Mouse (Mus musculus) forebrain, embryonic 14.5 days (tissue): ENCODE data around the gene Aoc3. TPM values are rescaled to one million over a fixed set of nuclear protein-coding genes. Genes with fewer than 3 reads are reported as not detected.
"Not testable (repeated sequence)": the region's sequence is repeated elsewhere in the genome, so short reads cannot be mapped to it uniquely, and the experiment has no call there.

Source experiments
- ATAC-seq: fragments of 200-750 bp; cut with Nextera tagmentation; 2 replicates; pipeline ENCODE4 v1.8.0; 2017; ENCODE audit warnings: mild to moderate bottlenecking, moderate library complexity
- DNase-seq: peaks from one replicate; pipeline ENCODE4 v3.0.0-alpha.2; 2015; ENCODE audit warnings: low spot score
- H3K27ac ChIP-seq: fragments of 300-500 bp; sonication (generic); 2 replicates; pipeline ENCODE4 v1.5.1; 2014; ENCODE audit warnings: low read depth, mild to moderate bottlenecking, control low read depth, low read length, moderate library complexity
- H3K27me3 ChIP-seq: fragments of 300-500 bp; sonication (generic); replicated peaks from 2 replicates; pipeline ENCODE4 v1.6.1; 2014; ENCODE audit warnings: low read length, control low read depth, mixed read lengths; ENCODE audit not compliant: control insufficient read depth, insufficient read depth
- H3K36me3 ChIP-seq: fragments of 300-500 bp; sonication (generic); 2 replicates; pipeline ENCODE4 v1.6.1; 2014; ENCODE audit warnings: low read length, control low read depth; ENCODE audit not compliant: control insufficient read depth, insufficient read depth
- H3K4me1 ChIP-seq: fragments of 300-500 bp; sonication (generic); 2 replicates; pipeline ENCODE4 v1.6.1; 2014; ENCODE audit warnings: antibody characterized with exemption, low read length, control low read depth; ENCODE audit not compliant: control insufficient read depth, insufficient read depth
- H3K4me2 ChIP-seq: fragments of 300-500 bp; sonication (generic); 2 replicates; pipeline ENCODE4 v1.6.1; 2014; ENCODE audit warnings: mild to moderate bottlenecking, control low read depth, low read length
- H3K4me3 ChIP-seq: fragments of 300-500 bp; sonication (generic); 2 replicates; pipeline ENCODE4 v1.5.1; 2014; ENCODE audit warnings: low read depth, low read length, control low read depth
- H3K9ac ChIP-seq: fragments of 300-500 bp; sonication (generic); 2 replicates; pipeline ENCODE4 v1.6.1; 2014; ENCODE audit warnings: mild to moderate bottlenecking, low read length, control low read depth, moderate library complexity
- H3K9me3 ChIP-seq: fragments of 300-500 bp; sonication (generic); replicated peaks from 2 replicates; pipeline ENCODE4 v1.6.1; 2016; ENCODE audit warnings: low read length, control low read depth, mixed read lengths; ENCODE audit not compliant: control insufficient read depth
- WGBS: fragments of 180-500 bp; shearing (Covaris S2); extraction: QIAGEN DNeasy Blood & Tissue Kit; methylation state at CpG from one replicate; pipeline ENCODE4 v1.1.7; 2014; 5-methylcytosine and 5-hydroxymethylcytosine counted together
- polyA plus RNA-seq: library from polyadenylated mRNA; unstranded; fragments of >200 nt; fragmentation: Nextera tagmentation; extraction: Ambion mirVana; gene quantifications from 2 replicates; pipeline ENCODE4 v1.2.1, GENCODE M21; 2014

Gene Aoc3
- polyA plus RNA-seq, 1 experiment from 2014 or later, result 0.08 TPM

GRCm38 (mm10) chr11:101323609-101324008 is 6.8 kb upstream of the Aoc3 start:
- no peak overlapping the region for H3K9ac ChIP-seq
- no peaks in the 10 kb centered on the region for H3K9me3 ChIP-seq
- peak; percentile 74 for DNase-seq
- H3K4me3 ChIP-seq, result no peak overlapping the region
- 9% methylated on average over 4 of the region's 4 CpGs for WGBS
- H3K4me1 ChIP-seq, result no peaks in the 10 kb centered on the region
- no peak overlapping the region for H3K4me2 ChIP-seq
- H3K27me3 ChIP-seq, result no peaks in the 10 kb centered on the region
- peaks cover 77% of the 10 kb centered on the region for H3K36me3 ChIP-seq
- ATAC-seq, result peak; percentile 55
- no peak overlapping the region for H3K27ac ChIP-seq

- DNase-seq, result no peak
- Histone ChIP-seq H3K36me3 (peaks cover 67% of the 10 kb centered on the region), H3K27me3 (no peaks in the 10 kb centered on the region), H3K4me3 (no peak within 1 kb of the TSS), H3K9me3 (no peaks in the 10 kb centered on the region), H3K4me1 (no peaks in the 10 kb centered on the region), H3K27ac (no peak within 1 kb of the TSS), H3K9ac (no peak within 1 kb of the TSS), H3K4me2 (no peak within 1 kb of the TSS)
- no peak for ATAC-seq
- WGBS, result 97% methylated on average over 5 of the region's 5 CpGs
These were observed 5.6 kb upstream of the Aoc3 start, which contains the start of gene Aoc2 for GRCm38 (mm10) chr11:101324763-101325162. TSS of gene Aoc2 (plus strand) at chr11:101325063.

- not testable (repeated sequence) for H3K4me2 ChIP-seq, DNase-seq, H3K27ac ChIP-seq, H3K9ac ChIP-seq, H3K27me3 ChIP-seq, H3K4me3 ChIP-seq, ATAC-seq, H3K4me1 ChIP-seq, H3K9me3 ChIP-seq
- 94% methylated on average over 11 of the region's 11 CpGs for WGBS
- H3K36me3 ChIP-seq, result peaks cover 63% of the 10 kb centered on the region
These were observed 5.2 kb upstream of the Aoc3 start for GRCm38 (mm10) chr11:101325201-101325600.

- H3K27ac ChIP-seq, result no peak overlapping the region
- H3K9me3 ChIP-seq, result no peaks in the 10 kb centered on the region
- peaks cover 53% of the 10 kb centered on the region for H3K36me3 ChIP-seq
These were observed 4.3 kb upstream of the Aoc3 start for GRCm38 (mm10) chr11:101326147-101326546.

GRCm38 (mm10) chr11:101327311-101327710 is 3.1 kb upstream of the Aoc3 start:
- Histone ChIP-seq H3K9me3 (no peaks in the 10 kb centered on the region), H3K4me3 (no peak overlapping the region), H3K27ac (no peak overlapping the region), H3K4me2 (no peak overlapping the region), H3K27me3 (no peaks in the 10 kb centered on the region), H3K9ac (no peak overlapping the region), H3K4me1 (no peaks in the 10 kb centered on the region), H3K36me3 (peaks cover 42% of the 10 kb centered on the region)
- DNase-seq (no peak), ATAC-seq (no peak)
- WGBS, result 53% methylated on average over 3 of the region's 3 CpGs

More at GRCm38 (mm10) chr11:101326147-101326546, 4.3 kb upstream of the Aoc3 start:
- H3K4me2 ChIP-seq, result no peak overlapping the region
- no peak overlapping the region for H3K4me3 ChIP-seq
- no peaks in the 10 kb centered on the region for H3K27me3 ChIP-seq
- H3K4me1 ChIP-seq, result no peaks in the 10 kb centered on the region
- 85% methylated on average over 11 of the region's 11 CpGs for WGBS
- no peak overlapping the region for H3K9ac ChIP-seq
- ATAC-seq (no peak), DNase-seq (no peak)

GRCm38 (mm10) chr11:101328941-101329635 is 1.3 kb upstream of the Aoc3 start:
- Histone ChIP-seq H3K9me3 (no peaks in the 10 kb centered on the region), H3K27ac (no peak overlapping the region), H3K4me3 (no peak overlapping the region), H3K27me3 (no peaks in the 10 kb centered on the region), H3K36me3 (peaks cover 24% of the 10 kb centered on the region), H3K9ac (no peak overlapping the region), H3K4me1 (no peaks in the 10 kb centered on the region), H3K4me2 (no peak overlapping the region)
- ATAC-seq, result no peak
- WGBS, result 79% methylated on average over 6 of the region's 6 CpGs
- DNase-seq, result peak; percentile 21

- not testable (repeated sequence) for H3K36me3 ChIP-seq, H3K4me1 ChIP-seq, H3K27me3 ChIP-seq, DNase-seq, H3K27ac ChIP-seq, H3K9me3 ChIP-seq, H3K4me3 ChIP-seq, H3K4me2 ChIP-seq, ATAC-seq, H3K9ac ChIP-seq
- 83% methylated on average over 6 of the region's 6 CpGs for WGBS
These were observed 556 bp downstream of the Aoc3 start for GRCm38 (mm10) chr11:101330961-101331360.

GRCm38 (mm10) chr11:101332537-101332936 is 2.1 kb downstream of the Aoc3 start:
- Histone ChIP-seq H3K27ac (no peak overlapping the region), H3K4me3 (no peak overlapping the region), H3K36me3 (0 out of 2 replicates have a peak, but pooled peaks cover 2% of the 10 kb centered on the region), H3K9me3 (no peaks in the 10 kb centered on the region), H3K4me2 (no peak overlapping the region), H3K9ac (no peak overlapping the region), H3K4me1 (0 out of 2 replicates have a peak, but pooled peaks cover 2% of the 10 kb centered on the region), H3K27me3 (no peaks in the 10 kb centered on the region)
- no peak for ATAC-seq
- DNase-seq, result no peak
- WGBS, result 84% methylated on average over 3 of the region's 3 CpGs

GRCm38 (mm10) chr11:101334023-101334422 is 3.6 kb downstream of the Aoc3 start:
- DNase-seq (no peak), ATAC-seq (no peak)
- WGBS, result 33% methylated on average over 10 of the region's 10 CpGs

More at GRCm38 (mm10) chr11:101334023-101334422, 3.6 kb downstream of the Aoc3 start:
- H3K27ac ChIP-seq, result no peak overlapping the region
- H3K9ac ChIP-seq, result no peak overlapping the region
- H3K4me1 ChIP-seq, result 0 out of 2 replicates have a peak, but pooled peaks cover 5% of the 10 kb centered on the region
- H3K27me3 ChIP-seq, result no peaks in the 10 kb centered on the region
- no peak overlapping the region for H3K4me2 ChIP-seq
- H3K9me3 ChIP-seq, result no peaks in the 10 kb centered on the region
- H3K36me3 ChIP-seq, result no peaks in the 10 kb centered on the region
- H3K4me3 ChIP-seq, result no peak overlapping the region
